Mouse (Mus musculus): ENCODE measurements at regions not wholly inside any gene's neighbourhood (a gene's known extent, or its start where the extent isn't known, plus 50 kb on each side); places are given as distances from the start of the nearest gene placed in this dataset.

GRCm38 (mm10) chr3:134605356-134605771 is 223.4 kb upstream of the Tacr3 start:
- no peak for DNase-seq (ENCODE audit: low spot score)

- DNase-seq (ENCODE audit: low spot score), result no peak
Measured at GRCm38 (mm10) chr3:134610244-134610643, 218.6 kb upstream of the Tacr3 start.

GRCm38 (mm10) chr3:134611516-134612297 is 217.1 kb upstream of the Tacr3 start:
- no peak for DNase-seq (ENCODE audit: low spot score)

- no peak for DNase-seq (ENCODE audit: low spot score)
Measured at GRCm38 (mm10) chr3:134612298-134612616, 216.6 kb upstream of the Tacr3 start.

GRCm38 (mm10) chr3:134629166-134630134 is 199.4 kb upstream of the Tacr3 start:
- DNase-seq (ENCODE audit: low spot score), result no peak

GRCm38 (mm10) chr3:134630135-134630516 is 198.7 kb upstream of the Tacr3 start:
- no peak for DNase-seq (ENCODE audit: low spot score)

GRCm38 (mm10) chr3:134648727-134649445 is 179.9 kb upstream of the Tacr3 start:
- DNase-seq (ENCODE audit: low spot score), result no peak

GRCm38 (mm10) chr3:134654051-134654450 is 174.8 kb upstream of the Tacr3 start:
- no peak for DNase-seq (ENCODE audit: low spot score)

- DNase-seq (ENCODE audit: low spot score), result no peak
Measured at GRCm38 (mm10) chr3:134694893-134695292, 133.9 kb upstream of the Tacr3 start.

GRCm38 (mm10) chr3:134718620-134719019 is 110.2 kb upstream of the Tacr3 start:
- DNase-seq (ENCODE audit: low spot score), result no peak

- no peak for DNase-seq (ENCODE audit: low spot score)
Measured at GRCm38 (mm10) chr3:134735684-134736083, 93.1 kb upstream of the Tacr3 start.

- no peak for DNase-seq (ENCODE audit: low spot score)
Measured at GRCm38 (mm10) chr3:134761108-134761507, 67.7 kb upstream of the Tacr3 start.

GRCm38 (mm10) chr3:134763264-134763936 is 65.4 kb upstream of the Tacr3 start:
- DNase-seq (ENCODE audit: low spot score), result no peak
